Mouse (Mus musculus) ES-Bruce4 (cell line): ENCODE measurements around the gene Gnpat.

Source experiments
- CTCF ChIP-seq: IDR thresholded peaks from one replicate; pipeline ENCODE4 v1.8.1; 2011; ENCODE audit warnings: low read depth, low read length
- EP300 ChIP-seq: IDR thresholded peaks from 2 replicates; pipeline ENCODE4 v1.6.1; 2011; ENCODE audit warnings: low read depth, low read length; ENCODE audit not compliant: insufficient read depth

GRCm38 (mm10) chr8:124936699-124937098 lies 73.9 kb downstream of the Gnpat start:
- TF ChIP-seq EP300 (no peak), CTCF (no peak)
